Mouse (Mus musculus) megakaryocyte-erythroid progenitor cell, adult 5-6 weeks (primary cell): ENCODE measurements around the gene Tomm7. TPM values are rescaled to one million over a fixed set of nuclear protein-coding genes. Genes with fewer than 3 reads are reported as not detected.
A peak's percentile ranks its signal among the peaks of the same experiment; 100 is the strongest.
"Not testable (repeated sequence)": the region's sequence is repeated elsewhere in the genome, so short reads cannot be mapped to it uniquely, and the experiment has no call there.

Experiments
- ATAC-seq: replicated peaks from 2 replicates; pipeline ENCODE4 v1.8.0; 2016; ENCODE audit warnings: mild to moderate bottlenecking, inconsistent platforms; ENCODE audit not compliant: severe bottlenecking, poor library complexity, low FRiP score, low TSS enrichment
- total RNA-seq, 2 experiments: library from RNA; stranded (forward) in 1 of 2; stranded (reverse) in 1 of 2; fragments of 200-1000, 215-1000 nt in 1 of 2; fragments of >200 nt in 1 of 2; fragmentation: Nextera tagmentation in 1 of 2; gene quantifications; 2 replicates each; pipeline ENCODE4 v1.2.3; 2014 to 2017

The Tomm7 gene
- total RNA-seq (2014; fragmentation: Nextera tagmentation) (98.3 and 122 TPM in 2 replicates), total RNA-seq (2017) (241 and 274 TPM in 2 replicates)

GRCm38 (mm10) chr5:23843674-23844530, at the start of gene Tomm7:
TSS of gene Tomm7 (minus strand) at chr5:23844161.
- peak; percentile 97 for ATAC-seq

DNA sequence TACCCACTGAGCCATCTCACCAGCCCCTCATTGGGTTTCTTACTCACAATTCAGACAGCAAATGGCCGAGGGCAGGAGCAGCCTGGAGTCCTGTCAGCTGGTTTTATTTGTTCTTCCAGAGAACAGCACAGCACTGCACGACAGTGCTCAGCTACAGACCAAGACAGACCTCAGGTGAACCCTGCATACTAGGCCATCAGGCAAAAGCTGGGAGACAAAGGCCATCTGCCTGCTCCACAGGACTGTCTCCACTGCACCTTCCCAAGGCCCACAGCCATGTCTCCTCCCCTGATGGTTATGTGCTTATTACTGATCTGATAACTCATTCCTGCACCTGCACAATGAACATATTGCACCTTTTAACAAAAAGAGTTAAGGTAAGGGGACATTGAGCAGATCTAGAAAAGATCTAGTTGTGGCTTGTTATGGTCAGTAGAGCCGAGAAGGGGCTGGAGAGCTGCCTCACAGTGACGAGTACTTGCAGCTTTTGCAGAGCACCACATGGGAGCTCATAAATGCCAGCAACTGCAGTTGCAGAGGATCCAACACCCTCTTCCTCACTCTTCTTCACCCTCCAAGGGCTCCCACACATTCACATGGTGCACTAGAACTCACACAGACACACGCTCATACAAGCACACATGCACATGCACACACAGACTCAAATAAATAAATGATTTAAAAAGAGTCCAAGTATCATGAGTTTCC, 49.3 kb upstream of the Tomm7 start:
- no peak for ATAC-seq

DNA sequence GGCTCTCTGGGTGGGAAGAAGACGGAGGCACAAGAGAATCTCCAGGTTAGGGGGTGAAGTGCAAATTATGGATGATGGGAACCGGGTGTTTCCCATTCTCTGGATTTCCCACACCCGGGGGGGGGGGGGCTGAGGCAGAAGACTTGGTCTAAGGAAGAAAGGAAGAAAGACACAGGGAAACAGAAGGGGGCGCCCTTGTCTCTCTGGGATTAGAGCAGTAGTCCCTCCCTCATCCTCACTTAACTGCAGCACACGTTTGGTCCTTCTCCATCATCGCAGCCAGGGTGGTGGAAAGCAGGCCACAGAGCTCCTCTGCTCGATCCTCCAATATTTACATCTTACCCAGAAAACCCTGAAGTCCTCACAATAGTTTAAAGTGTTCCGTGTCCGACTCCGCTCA, 46.8 kb upstream of the Tomm7 start:
- peak; percentile 63 for ATAC-seq

- peak; percentile 60; the same call in 1 of the 2 replicates for ATAC-seq
Observed at GRCm38 (mm10) chr5:23889461-23889860, 45.5 kb upstream of the Tomm7 start.

DNA sequence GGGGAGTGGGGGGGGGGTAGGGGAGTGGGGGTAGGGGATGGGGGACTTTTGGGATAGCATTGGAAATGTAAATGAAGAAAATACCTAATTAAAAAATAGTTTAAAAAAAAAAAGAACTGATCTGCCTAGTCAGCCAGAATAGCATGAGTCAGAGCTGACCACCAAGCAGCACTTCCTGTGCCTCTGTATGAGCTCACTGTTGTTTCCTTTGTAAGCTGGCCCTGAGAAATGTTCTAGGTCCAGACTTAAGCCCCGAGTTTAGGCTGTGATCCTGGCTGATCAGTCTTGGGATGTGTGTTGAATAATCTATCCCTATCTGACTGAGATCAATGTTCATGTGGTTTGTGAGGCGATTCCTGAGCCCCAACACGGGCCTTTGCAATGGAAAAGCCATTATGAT, 43.1 kb upstream of the Tomm7 start:
- no peak for ATAC-seq

- peak; percentile 26; the same call in 1 of the 2 replicates for ATAC-seq
Observed at GRCm38 (mm10) chr5:23874457-23874856, 30.5 kb upstream of the Tomm7 start.

DNA sequence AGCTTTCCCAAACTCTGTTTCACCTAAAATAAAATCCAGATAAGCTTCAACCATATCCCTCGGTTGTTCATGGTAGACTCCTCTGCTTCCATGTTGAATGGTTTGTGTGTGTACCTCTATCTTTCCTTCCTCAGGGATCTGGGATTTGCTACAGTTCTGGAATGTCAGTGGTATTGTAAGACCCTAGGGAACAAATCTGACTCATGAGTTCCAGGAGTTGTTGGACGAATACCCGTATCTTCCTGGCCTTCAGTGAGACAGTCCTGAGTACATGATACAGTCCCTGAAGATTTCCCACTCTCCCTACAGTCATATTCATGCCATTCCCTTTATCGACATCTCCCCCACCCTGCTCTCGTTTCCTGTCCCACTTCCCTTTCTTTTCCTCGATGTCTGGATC, 28.6 kb upstream of the Tomm7 start:
- no peak for ATAC-seq

- ATAC-seq: not testable (repeated sequence)
Observed at GRCm38 (mm10) chr5:23871323-23871722, 27.4 kb upstream of the Tomm7 start.

- no peak for ATAC-seq
Observed at GRCm38 (mm10) chr5:23865941-23866340, 22.0 kb upstream of the Tomm7 start.

GRCm38 (mm10) chr5:23864054-23864965, 20.3 kb upstream of the Tomm7 start:
- no peak for ATAC-seq

DNA sequence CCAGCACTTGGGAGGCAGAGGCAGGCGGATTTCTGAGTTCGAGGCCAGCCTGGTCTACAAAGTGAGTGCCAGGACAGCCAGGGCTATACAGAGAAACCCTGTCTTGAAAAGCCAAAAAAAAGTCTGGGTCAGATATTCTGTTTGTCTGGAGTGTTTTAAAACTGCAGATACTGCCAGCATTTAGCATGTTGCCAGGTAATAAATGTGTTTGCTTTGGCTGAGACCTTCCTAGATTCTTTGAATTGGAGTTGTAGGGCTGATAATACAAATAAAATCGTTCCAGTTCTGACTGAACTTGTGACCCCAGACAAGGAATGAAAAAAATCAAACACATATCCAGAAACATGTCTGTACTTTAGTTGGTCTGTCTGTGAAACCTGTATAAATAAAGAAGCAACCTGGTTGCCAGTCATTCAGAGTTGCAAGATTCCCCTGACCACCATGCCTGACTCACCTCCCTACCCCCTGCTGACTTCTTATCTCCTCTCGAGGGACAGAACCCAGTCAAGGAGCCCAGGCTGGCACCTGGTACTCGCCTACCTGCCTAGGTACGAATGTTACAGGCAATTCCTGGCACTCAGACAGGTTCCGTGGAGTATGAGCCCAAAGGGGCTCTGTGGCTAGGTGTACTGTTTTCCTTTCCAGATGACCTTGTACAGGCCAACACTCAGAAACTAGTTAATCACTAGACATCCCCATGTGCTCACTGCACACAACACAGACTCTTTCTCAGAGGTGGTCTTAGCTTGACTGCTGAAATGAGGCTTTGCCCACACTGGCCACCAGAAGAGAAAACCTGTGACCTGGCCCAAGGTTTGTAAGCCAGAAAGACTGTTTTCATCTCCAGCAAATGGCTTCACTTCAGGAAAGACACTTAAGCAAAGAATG, 19.4 kb upstream of the Tomm7 start:
- no peak for ATAC-seq

DNA sequence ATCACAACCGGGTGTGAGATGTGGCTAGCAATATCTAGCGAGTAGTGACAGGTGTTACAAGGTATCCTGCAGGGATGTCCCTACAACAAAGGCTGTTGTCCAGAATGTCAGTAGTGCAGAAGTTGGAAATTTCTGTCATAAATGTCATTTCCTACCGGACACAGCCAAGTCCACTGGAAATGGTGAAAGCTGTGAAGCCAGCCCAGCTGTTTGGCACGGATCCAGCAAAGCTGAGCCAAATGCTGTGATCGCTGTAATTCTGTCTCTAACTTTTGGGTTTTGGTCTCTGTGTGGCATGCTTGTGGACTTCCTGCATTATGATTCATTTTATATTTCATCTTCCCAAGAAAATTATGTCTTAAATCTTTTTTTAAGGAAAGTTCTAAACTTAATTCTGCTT, 18.3 kb upstream of the Tomm7 start:
- no peak for ATAC-seq

DNA sequence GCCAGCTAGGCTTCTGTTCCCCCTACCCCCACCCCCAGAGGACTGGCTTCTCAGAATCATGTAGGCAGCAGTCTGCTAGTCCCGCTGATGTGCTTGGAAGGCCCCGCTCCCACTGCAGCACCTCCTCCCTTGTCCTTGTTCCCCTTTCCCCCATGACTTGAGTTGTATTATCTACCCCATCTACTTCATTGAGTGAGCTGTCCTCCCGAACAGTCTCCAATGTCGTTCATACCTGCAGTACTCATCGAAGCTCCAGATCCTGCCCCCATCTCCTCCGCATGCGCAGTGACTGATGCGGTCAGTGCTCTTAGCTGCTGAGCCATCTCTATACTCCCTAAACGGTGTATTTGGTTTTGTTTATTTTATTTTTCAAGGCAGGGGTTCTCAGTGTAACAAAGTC, 17.8 kb upstream of the Tomm7 start:
- ATAC-seq: no peak

DNA sequence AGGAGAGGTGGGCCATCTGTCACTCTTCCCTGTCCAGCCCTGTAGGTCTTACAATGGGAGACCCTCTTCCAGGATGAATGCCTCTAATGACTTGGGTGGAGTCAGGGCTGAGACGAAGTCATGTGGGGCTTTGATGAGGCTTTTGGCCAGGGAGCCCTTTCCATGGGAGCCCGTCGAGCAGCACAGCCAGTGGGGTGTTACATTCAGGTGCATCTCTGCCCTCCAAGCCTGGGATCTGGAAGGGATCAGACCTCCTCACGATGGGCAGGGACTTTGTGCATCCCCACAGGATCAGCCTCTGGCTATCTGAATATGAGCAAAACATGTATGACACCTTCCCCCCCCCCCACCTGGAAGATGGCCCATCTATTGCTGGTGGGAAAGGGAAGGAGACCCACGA, 15.9 kb upstream of the Tomm7 start:
- no peak for ATAC-seq

- no peak for ATAC-seq
Observed at GRCm38 (mm10) chr5:23859087-23859718, 15.2 kb upstream of the Tomm7 start.

- ATAC-seq: 0 out of 2 replicates have a peak, but pooled peaks have one; percentile 40
Observed at GRCm38 (mm10) chr5:23858643-23859042, 14.7 kb upstream of the Tomm7 start.

DNA sequence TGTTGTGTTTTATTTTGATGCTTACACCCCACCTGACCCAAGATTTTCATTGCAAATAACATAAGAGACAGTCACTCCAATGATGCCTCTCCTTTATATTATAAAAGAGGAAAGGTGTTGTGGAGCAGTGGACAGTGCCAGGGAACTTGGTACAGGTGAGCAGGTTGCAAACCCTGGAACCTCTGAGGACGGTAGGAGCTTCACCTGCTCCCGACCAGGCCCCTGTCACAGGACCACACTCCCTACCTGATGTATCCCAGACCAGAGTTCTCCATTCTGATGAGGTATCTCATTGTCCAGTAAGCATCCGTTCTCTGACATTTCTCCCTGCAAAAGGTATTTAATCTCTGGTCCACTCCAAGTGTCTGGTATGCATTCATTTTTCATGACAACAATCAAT, 14.0 kb upstream of the Tomm7 start:
- no peak for ATAC-seq

- ATAC-seq: no peak
Observed at GRCm38 (mm10) chr5:23857189-23857588, 13.2 kb upstream of the Tomm7 start.
